Mouse (Mus musculus) stomach, postnatal 0 days (tissue): ENCODE results near the gene Tpd52l2. TPM values are rescaled to one million over a fixed set of nuclear protein-coding genes. Genes with fewer than 3 reads are reported as not detected.
"Not testable (repeated sequence)": the region's sequence is repeated elsewhere in the genome, so short reads cannot be mapped to it uniquely, and the experiment has no call there.

Source experiments
- ATAC-seq: fragments of 200-750 bp; cut with Nextera tagmentation; 2 replicates; pipeline ENCODE4 v1.8.0; 2017; ENCODE audit not compliant: low FRiP score, low TSS enrichment
- DNase-seq: peaks from one replicate; pipeline ENCODE4 v3.0.0-alpha.2; 2016; ENCODE audit warnings: low spot score
- H3K27ac ChIP-seq: fragments of 300-500 bp; sonication (generic); replicated peaks from 2 replicates; pipeline ENCODE4 v1.5.1; 2014; ENCODE audit warnings: mild to moderate bottlenecking, control low read depth
- H3K27me3 ChIP-seq: fragments of 300-500 bp; sonication (generic); 2 replicates; pipeline ENCODE4 v1.6.1; 2014; ENCODE audit warnings: low read length; ENCODE audit not compliant: control insufficient read depth, insufficient read depth
- H3K36me3 ChIP-seq: fragments of 300-500 bp; sonication (generic); 2 replicates; pipeline ENCODE4 v1.6.1; 2014; ENCODE audit warnings: low read length, mixed read lengths; ENCODE audit not compliant: control insufficient read depth, insufficient read depth
- H3K4me1 ChIP-seq: fragments of 300-500 bp; sonication (generic); replicated peaks from 2 replicates; pipeline ENCODE4 v1.6.1; 2014; ENCODE audit warnings: antibody characterized with exemption; ENCODE audit not compliant: control insufficient read depth, insufficient read depth
- H3K4me2 ChIP-seq: fragments of 300-500 bp; sonication (generic); replicated peaks from 2 replicates; pipeline ENCODE4 v1.6.1; 2014; ENCODE audit warnings: low read depth, mild to moderate bottlenecking, control low read depth, moderate library complexity
- H3K4me3 ChIP-seq: fragments of 300-500 bp; sonication (generic); 2 replicates; pipeline ENCODE4 v1.5.1; 2014; ENCODE audit warnings: low read depth, low read length, control low read depth
- H3K9ac ChIP-seq: fragments of 300-500 bp; sonication (generic); 2 replicates; pipeline ENCODE4 v1.6.1; 2014; ENCODE audit warnings: mild to moderate bottlenecking, low read length, control low read depth, mixed read lengths
- H3K9me3 ChIP-seq: fragments of 300-500 bp; sonication (generic); 2 replicates; pipeline ENCODE4 v1.6.1; 2016; ENCODE audit warnings: low read length; ENCODE audit not compliant: control insufficient read depth
- CTCF ChIP-seq: IDR thresholded peaks from 2 replicates; pipeline ENCODE4 v1.5.1; 2016; ENCODE audit warnings: antibody characterized with exemption, low read depth, mild to moderate bottlenecking, moderate library complexity
- EP300 ChIP-seq: optimal IDR thresholded peaks from 2 replicates; pipeline ENCODE3; 2016; ENCODE audit warnings: antibody characterized with exemption
- WGBS: fragments of 180-500 bp; shearing (Covaris S2); extraction: QIAGEN DNeasy Blood & Tissue Kit; methylation state at CpG from one replicate; pipeline ENCODE4 v1.1.7; 2014; 5-methylcytosine and 5-hydroxymethylcytosine counted together
- polyA plus RNA-seq: library from polyadenylated mRNA; unstranded; fragments of >200 nt; fragmentation: Nextera tagmentation; extraction: Ambion mirVana; gene quantifications from 2 replicates; pipeline ENCODE4 v1.2.1, GENCODE M21; 2015

Gene Tpd52l2
- polyA plus RNA-seq, 1 experiment from 2014 or later: 104 TPM

- TF ChIP-seq CTCF (no peak), EP300 (no peak)
- Histone ChIP-seq H3K4me1 (no peaks in the 10 kb centered on the region), H3K36me3 (no peaks in the 10 kb centered on the region), H3K4me3 (no peak overlapping the region), H3K9me3 (no peaks in the 10 kb centered on the region), H3K27ac (no peak overlapping the region), H3K4me2 (no peak overlapping the region), H3K9ac (no peak overlapping the region), H3K27me3 (no peaks in the 10 kb centered on the region)
- ATAC-seq (no peak), DNase-seq (no peak)
- WGBS: 31% methylated on average over 3 of the region's 3 CpGs
Observed at GRCm38 (mm10) chr2:181492206-181492605, 4.7 kb upstream of the Tpd52l2 start.

- no peaks in the 10 kb centered on the region for H3K9me3 ChIP-seq
- H3K27ac ChIP-seq: no peak within 1 kb of the TSS
- H3K9ac ChIP-seq: no peak within 1 kb of the TSS
- no peak within 1 kb of the TSS for H3K4me2 ChIP-seq
- H3K4me3 ChIP-seq: no peak within 1 kb of the TSS
- ATAC-seq (no peak), DNase-seq (no peak)
- no peaks in the 10 kb centered on the region for H3K27me3 ChIP-seq
- WGBS: 83% methylated on average over 31 of the region's 31 CpGs
- no peak for TF ChIP-seq EP300
- no peak for TF ChIP-seq CTCF
- H3K4me1 ChIP-seq: no peaks in the 10 kb centered on the region
- no peaks in the 10 kb centered on the region for H3K36me3 ChIP-seq
Observed at GRCm38 (mm10) chr2:181493156-181493927, 3.6 kb upstream of the Tpd52l2 start, which contains the start of gene Abhd16b. Gene Abhd16b, plus strand, starts transcription at chr2:181493206.

GRCm38 (mm10) chr2:181494266-181494945 is 2.5 kb upstream of the Tpd52l2 start:
- H3K36me3 ChIP-seq: no peaks in the 10 kb centered on the region
- H3K27me3 ChIP-seq: no peaks in the 10 kb centered on the region
- H3K4me2 ChIP-seq: no peak overlapping the region
- no peak for ATAC-seq
- no peaks in the 10 kb centered on the region for H3K4me1 ChIP-seq
- H3K27ac ChIP-seq: no peak overlapping the region
- no peak overlapping the region for H3K9ac ChIP-seq
- no peak for TF ChIP-seq CTCF
- TF ChIP-seq EP300: no peak
- DNase-seq: no peak
- no peak overlapping the region for H3K4me3 ChIP-seq
- H3K9me3 ChIP-seq: no peaks in the 10 kb centered on the region
- WGBS: 75% methylated on average over 26 of the region's 26 CpGs

GRCm38 (mm10) chr2:181495845-181496244 is 1.1 kb upstream of the Tpd52l2 start:
- H3K27me3 ChIP-seq, DNase-seq, H3K4me2 ChIP-seq, H3K9ac ChIP-seq, H3K4me3 ChIP-seq, H3K36me3 ChIP-seq, H3K9me3 ChIP-seq, H3K27ac ChIP-seq, ATAC-seq, H3K4me1 ChIP-seq: not testable (repeated sequence)
- 62% methylated on average over 8 of the region's 8 CpGs for WGBS

- WGBS: 12% methylated on average over 8 of the region's 8 CpGs
- peak; percentile 59 for ATAC-seq
Observed at GRCm38 (mm10) chr2:181496281-181496680, 661 bp upstream of the Tpd52l2 start.

GRCm38 (mm10) chr2:181497548-181497875 is 570 bp downstream of the Tpd52l2 start:
- Histone ChIP-seq H3K27me3 (no peaks in the 10 kb centered on the region), H3K9ac (peak overlapping the region; percentile 91), H3K27ac (peak overlapping the region; percentile 99), H3K9me3 (no peaks in the 10 kb centered on the region), H3K4me1 (no peaks in the 10 kb centered on the region), H3K36me3 (peaks cover 17% of the 10 kb centered on the region; the same call in 1 of the 2 replicates), H3K4me3 (peak overlapping the region; percentile 89), H3K4me2 (peak overlapping the region; percentile 80)
- DNase-seq: peak; percentile 80
- no peak for TF ChIP-seq CTCF
- no peak for TF ChIP-seq EP300
- 0% methylated on average over 12 of the region's 12 CpGs for WGBS
- ATAC-seq: peak; percentile 77

More at GRCm38 (mm10) chr2:181496281-181496680, 661 bp upstream of the Tpd52l2 start:
- H3K4me1 ChIP-seq: no peaks in the 10 kb centered on the region
- no peaks in the 10 kb centered on the region for H3K27me3 ChIP-seq
- peak overlapping the region; percentile 80 for H3K4me2 ChIP-seq
- H3K4me3 ChIP-seq: peak overlapping the region; percentile 89
- H3K27ac ChIP-seq: peak overlapping the region; percentile 99
- H3K9me3 ChIP-seq: no peaks in the 10 kb centered on the region
- DNase-seq: peak; percentile 78
- TF ChIP-seq EP300 (no peak), CTCF (peak; percentile 83)
- peak overlapping the region; percentile 91 for H3K9ac ChIP-seq
- H3K36me3 ChIP-seq: peaks cover 8% of the 10 kb centered on the region; the same call in 1 of the 2 replicates
